Mouse (Mus musculus): Measurements from ENCODE around the gene Mecom.
"Not testable (repeated sequence)": the region's sequence is repeated elsewhere in the genome, so short reads cannot be mapped to it uniquely, and the experiment has no call there.

Mecom gene

GRCm38 (mm10) chr3:30436561-30436960 is 111.2 kb downstream of the Mecom start:
- DNase-seq = no peak

GRCm38 (mm10) chr3:30436131-30436530 is 111.7 kb downstream of the Mecom start:
- DNase-seq = peak; percentile 37

GRCm38 (mm10) chr3:30428877-30429276 is 118.9 kb downstream of the Mecom start:
- DNase-seq = no peak

GRCm38 (mm10) chr3:30424036-30424435 is 123.8 kb downstream of the Mecom start:
- no peak for DNase-seq

GRCm38 (mm10) chr3:30421948-30422347 is 125.9 kb downstream of the Mecom start:
- not testable (repeated sequence) for DNase-seq

GRCm38 (mm10) chr3:30420899-30421298 is 126.9 kb downstream of the Mecom start:
- DNase-seq = peak; percentile 31

- no peak for DNase-seq
Observed at GRCm38 (mm10) chr3:30414173-30414572, 133.6 kb downstream of the Mecom start.

- no peak for DNase-seq
Observed at GRCm38 (mm10) chr3:30410778-30411177, 137.0 kb downstream of the Mecom start.

GRCm38 (mm10) chr3:30404821-30405220 is 143.0 kb downstream of the Mecom start:
- no peak for DNase-seq

- no peak for DNase-seq
Observed at GRCm38 (mm10) chr3:30398911-30399310, 148.9 kb downstream of the Mecom start.

- DNase-seq = no peak
Observed at GRCm38 (mm10) chr3:30394911-30395310, 152.9 kb downstream of the Mecom start.

GRCm38 (mm10) chr3:30392662-30393061 is 155.1 kb downstream of the Mecom start:
- DNase-seq = no peak

GRCm38 (mm10) chr3:30392218-30392617 is 155.6 kb downstream of the Mecom start:
- no peak for DNase-seq

- no peak for DNase-seq
Observed at GRCm38 (mm10) chr3:30390346-30390745, 157.5 kb downstream of the Mecom start.

- DNase-seq = no peak
Observed at GRCm38 (mm10) chr3:30380273-30380672, 167.5 kb downstream of the Mecom start.

GRCm38 (mm10) chr3:30379301-30379700 is 168.5 kb downstream of the Mecom start:
- DNase-seq = peak; percentile 54

- no peak for DNase-seq
Observed at GRCm38 (mm10) chr3:30371472-30371871, 176.3 kb downstream of the Mecom start.

- DNase-seq = peak; percentile 37
Observed at GRCm38 (mm10) chr3:30370860-30371455, 176.8 kb downstream of the Mecom start.

- DNase-seq = no peak
Observed at GRCm38 (mm10) chr3:30366621-30367020, 181.2 kb downstream of the Mecom start.

- no peak for DNase-seq
Observed at GRCm38 (mm10) chr3:30361190-30361589, 186.6 kb downstream of the Mecom start.

GRCm38 (mm10) chr3:30353878-30354727 is 193.7 kb downstream of the Mecom start:
- DNase-seq = peak; percentile 22

GRCm38 (mm10) chr3:30349279-30349678 is 198.5 kb downstream of the Mecom start:
- peak; percentile 35 for DNase-seq

GRCm38 (mm10) chr3:30344151-30344550 is 203.7 kb downstream of the Mecom start:
- no peak for DNase-seq

- DNase-seq = no peak
Observed at GRCm38 (mm10) chr3:30332337-30332736, 215.5 kb downstream of the Mecom start.

All from embryo, embryonic 11 days (tissue).